Mouse (Mus musculus) forebrain, embryonic 10.5 days (tissue): ENCODE measurements around the gene Bsg. TPM values are rescaled to one million over a fixed set of nuclear protein-coding genes. Genes with fewer than 3 reads are reported as not detected.
"Not testable (repeated sequence)": the region's sequence is repeated elsewhere in the genome, so short reads cannot be mapped to it uniquely, and the experiment has no call there.

Source experiments
- DNase-seq: peaks from one replicate; pipeline ENCODE4 v3.0.0-alpha.2; 2017; ENCODE audit warnings: low spot score; ENCODE audit errors: extremely low spot score
- H3K27ac ChIP-seq: fragments of 300-500 bp; sonication (generic); 2 replicates; pipeline ENCODE4 v1.5.1; 2016; ENCODE audit warnings: mild to moderate bottlenecking
- H3K27me3 ChIP-seq: fragments of 300-500 bp; sonication (generic); 2 replicates; pipeline ENCODE4 v1.6.1; 2016; ENCODE audit warnings: mild to moderate bottlenecking; ENCODE audit not compliant: poor library complexity, severe bottlenecking
- H3K36me3 ChIP-seq: fragments of 300-500 bp; sonication (generic); replicated peaks from 2 replicates; pipeline ENCODE4 v1.6.1; 2016; ENCODE audit warnings: mild to moderate bottlenecking, moderate library complexity
- H3K4me1 ChIP-seq: fragments of 300-500 bp; sonication (generic); 2 replicates; pipeline ENCODE4 v1.6.1; 2016
- H3K4me3 ChIP-seq: fragments of 300-500 bp; sonication (generic); 2 replicates; pipeline ENCODE4 v1.5.1; 2016; ENCODE audit warnings: mild to moderate bottlenecking, moderate library complexity
- H3K9me3 ChIP-seq: fragments of 300-500 bp; sonication (generic); 2 replicates; pipeline ENCODE4 v1.6.1; 2016; ENCODE audit warnings: mild to moderate bottlenecking, moderate library complexity
- WGBS: fragments of 180-500 bp; shearing (Covaris S2); methylation state at CpG from one replicate; pipeline ENCODE4 v1.1.7; 2016; 5-methylcytosine and 5-hydroxymethylcytosine counted together
- polyA plus RNA-seq: library from polyadenylated mRNA; unstranded; fragments of >200 nt; fragmentation: Nextera tagmentation; extraction: Ambion mirVana; gene quantifications from 2 replicates; pipeline ENCODE4 v1.2.1, GENCODE M21; 2016

The Bsg gene
- polyA plus RNA-seq, 1 experiment from 2014 or later: 598 TPM

DNA sequence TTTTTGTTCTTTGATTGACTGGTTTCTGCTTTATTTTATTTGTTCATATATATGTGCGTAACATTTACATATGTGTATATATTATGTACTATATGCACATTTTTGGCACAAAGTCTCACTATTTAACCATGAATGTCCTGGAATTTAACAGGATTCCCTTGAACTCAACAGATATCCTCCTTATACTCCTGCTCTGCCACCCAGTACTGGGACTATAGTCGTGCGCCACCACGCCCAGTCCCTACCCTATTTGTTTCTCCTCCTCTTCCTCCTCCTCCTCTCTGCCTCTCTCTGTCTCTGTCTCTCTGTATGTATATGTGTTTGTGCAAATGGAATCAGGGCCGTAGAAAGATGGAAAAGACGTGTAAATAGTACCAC is 42.5 kb downstream of the Bsg start:
- WGBS: 24% methylated on average over 6 of the region's 6 CpGs
- Histone ChIP-seq H3K4me3 (peak overlapping the region; percentile 70), H3K27ac (peak overlapping the region; percentile 74), H3K9me3 (no peaks in the 10 kb centered on the region), H3K27me3 (no peaks in the 10 kb centered on the region), H3K4me1 (peaks cover 20% of the 10 kb centered on the region), H3K36me3 (peaks cover 27% of the 10 kb centered on the region)
- no peak for DNase-seq

DNA sequence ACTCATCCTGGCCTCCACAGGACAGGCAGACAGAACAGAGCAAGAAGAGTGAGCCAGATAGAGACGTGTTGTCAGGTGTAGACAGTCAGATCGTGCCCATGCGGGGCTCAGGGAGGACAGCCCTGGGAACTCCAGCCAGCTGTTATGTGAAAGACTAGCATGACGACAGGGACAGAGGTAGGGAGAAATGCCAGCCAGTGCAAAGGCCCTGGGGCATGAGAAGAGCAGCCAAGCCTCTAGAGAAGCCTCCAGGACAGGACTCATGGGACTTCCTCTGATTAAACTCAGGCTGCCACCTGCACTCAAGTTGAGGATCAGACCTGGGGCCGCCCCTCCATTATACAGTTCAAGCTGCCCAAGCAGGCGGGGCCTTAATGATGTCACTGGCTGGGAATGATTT is 44.2 kb downstream of the Bsg start:
- 84% methylated on average over 6 of the region's 6 CpGs for WGBS
- no peaks in the 10 kb centered on the region for H3K27me3 ChIP-seq
- DNase-seq: no peak
- peaks cover 20% of the 10 kb centered on the region for H3K4me1 ChIP-seq
- peaks cover 11% of the 10 kb centered on the region for H3K36me3 ChIP-seq
- H3K4me3 ChIP-seq: no peak overlapping the region
- no peak overlapping the region for H3K27ac ChIP-seq
- no peaks in the 10 kb centered on the region for H3K9me3 ChIP-seq

DNA sequence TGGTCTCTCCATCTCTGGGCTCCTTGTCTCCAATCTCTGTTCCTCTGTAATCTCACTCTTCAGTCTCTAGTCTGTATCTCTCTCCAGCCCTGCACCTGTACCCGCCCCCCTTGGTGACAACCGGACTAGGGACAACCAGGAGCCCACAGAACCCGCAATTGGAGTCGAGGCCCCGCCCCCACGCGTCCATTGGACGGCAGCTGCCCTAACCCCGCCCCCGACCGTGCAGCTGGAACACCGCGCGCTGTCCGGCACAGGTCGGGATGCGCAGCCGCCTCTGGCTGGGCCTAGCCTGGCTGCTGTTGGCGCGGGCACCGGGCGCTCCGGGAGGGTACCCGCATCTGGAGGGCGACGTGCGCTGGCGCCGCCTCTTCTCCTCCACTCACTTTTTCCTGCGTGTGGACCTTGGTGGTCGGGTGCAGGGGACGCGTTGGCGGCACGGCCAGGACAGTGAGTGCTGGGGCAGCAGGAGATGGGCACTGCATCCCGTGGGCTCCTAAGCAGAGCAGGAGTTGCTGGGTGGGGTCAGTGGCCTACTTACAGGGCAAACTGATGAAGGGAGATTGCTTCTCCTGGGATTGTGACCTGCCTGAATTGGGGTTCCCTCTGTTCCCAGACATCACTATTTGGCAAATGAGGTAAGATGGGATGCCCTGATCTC is 50.7 kb downstream of the Bsg start, which contains the start of gene Fgf22:
Fgf22 (plus strand) TSS at position 221 of the 661 bp plus-strand sequence.
- 2% methylated on average over 36 of the region's 36 CpGs for WGBS

DNA sequence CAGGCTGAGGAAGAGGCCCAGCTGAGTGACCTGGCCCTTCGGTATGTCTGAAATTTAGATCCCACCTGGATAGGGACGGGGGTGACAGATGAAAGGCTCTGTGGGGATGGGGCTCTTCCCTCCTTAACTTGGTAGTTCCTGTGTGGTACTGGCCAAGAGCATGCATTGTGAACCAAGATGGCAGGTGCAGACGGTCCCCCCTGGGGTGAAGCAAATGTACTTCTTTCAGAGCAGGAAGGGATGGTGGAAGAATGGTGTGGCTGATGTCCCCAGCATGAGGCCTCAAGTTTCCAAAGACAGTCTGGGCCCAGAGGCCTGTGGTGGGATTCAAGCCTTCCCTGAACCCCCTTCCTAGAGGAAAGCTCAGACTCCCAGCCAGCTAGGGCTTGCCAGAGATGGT is 51.6 kb downstream of the Bsg start:
- H3K27me3 ChIP-seq: peaks cover 16% of the 10 kb centered on the region
- H3K9me3 ChIP-seq: no peaks in the 10 kb centered on the region
- DNase-seq: no peak
- peaks cover 57% of the 10 kb centered on the region for H3K36me3 ChIP-seq
- H3K4me1 ChIP-seq: peaks cover 13% of the 10 kb centered on the region
- no peak overlapping the region for H3K27ac ChIP-seq
- 84% methylated on average over 3 of the region's 3 CpGs for WGBS
- H3K4me3 ChIP-seq: no peak overlapping the region; the same call in 1 of the 2 replicates

More for the DNA sequence above, 50.7 kb downstream of the Bsg start, which contains the start of gene Fgf22:
- Histone ChIP-seq H3K27ac (peak within 1 kb of the TSS; percentile 51; the same call in 1 of the 2 replicates), H3K4me3 (peak within 1 kb of the TSS; percentile 54), H3K4me1 (peaks cover 13% of the 10 kb centered on the region), H3K9me3 (no peaks in the 10 kb centered on the region), H3K36me3 (peaks cover 49% of the 10 kb centered on the region), H3K27me3 (peaks cover 16% of the 10 kb centered on the region)
- peak; percentile 79 for DNase-seq

DNA sequence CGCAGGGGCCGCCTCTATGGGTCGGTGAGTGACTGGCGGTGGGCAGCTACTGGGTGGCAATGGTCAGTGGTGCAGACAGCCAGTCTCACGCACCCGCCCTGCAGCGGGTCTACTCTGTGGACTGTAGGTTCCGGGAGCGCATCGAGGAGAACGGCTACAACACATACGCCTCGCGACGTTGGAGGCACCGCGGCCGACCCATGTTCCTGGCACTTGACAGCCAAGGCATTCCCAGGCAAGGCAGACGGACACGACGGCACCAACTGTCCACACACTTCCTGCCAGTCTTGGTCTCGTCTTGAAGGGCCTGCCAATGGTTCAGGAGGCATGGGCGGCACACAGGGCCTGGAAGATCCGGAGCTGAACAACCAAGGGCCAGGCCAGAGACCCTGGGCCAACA is 52.4 kb downstream of the Bsg start:
- Histone ChIP-seq H3K4me3 (no peak overlapping the region), H3K27me3 (peaks cover 16% of the 10 kb centered on the region), H3K27ac (no peak overlapping the region), H3K36me3 (peaks cover 65% of the 10 kb centered on the region), H3K4me1 (peaks cover 13% of the 10 kb centered on the region), H3K9me3 (no peaks in the 10 kb centered on the region)
- 92% methylated on average over 24 of the region's 24 CpGs for WGBS
- DNase-seq: no peak

DNA sequence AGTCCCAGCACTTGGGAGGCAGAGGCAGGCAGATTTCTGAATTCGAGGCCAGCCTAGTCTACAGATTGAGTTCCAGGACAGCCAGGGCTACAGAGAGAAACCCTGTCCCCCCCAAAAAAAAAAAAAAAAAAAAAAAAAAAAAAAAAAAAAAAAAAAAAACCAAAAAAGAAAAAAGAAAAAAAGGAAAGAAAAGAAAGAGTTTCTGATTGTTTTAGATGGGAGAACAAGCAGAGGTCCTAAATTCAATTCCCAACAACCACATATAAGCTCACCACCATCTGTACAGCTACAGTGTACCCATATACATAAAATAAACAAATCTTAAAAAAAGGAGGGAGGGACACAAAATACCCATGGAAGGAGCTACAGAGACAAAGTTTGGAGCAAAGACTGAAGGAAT is 55.4 kb downstream of the Bsg start:
- Histone ChIP-seq H3K36me3 (peaks cover 92% of the 10 kb centered on the region), H3K4me1 (peaks cover 27% of the 10 kb centered on the region), H3K27me3 (peaks cover 16% of the 10 kb centered on the region)
- 100% methylated on average over 1 of the region's 1 CpGs for WGBS
- not testable (repeated sequence) for H3K9me3 ChIP-seq, H3K4me3 ChIP-seq, H3K27ac ChIP-seq, DNase-seq

DNA sequence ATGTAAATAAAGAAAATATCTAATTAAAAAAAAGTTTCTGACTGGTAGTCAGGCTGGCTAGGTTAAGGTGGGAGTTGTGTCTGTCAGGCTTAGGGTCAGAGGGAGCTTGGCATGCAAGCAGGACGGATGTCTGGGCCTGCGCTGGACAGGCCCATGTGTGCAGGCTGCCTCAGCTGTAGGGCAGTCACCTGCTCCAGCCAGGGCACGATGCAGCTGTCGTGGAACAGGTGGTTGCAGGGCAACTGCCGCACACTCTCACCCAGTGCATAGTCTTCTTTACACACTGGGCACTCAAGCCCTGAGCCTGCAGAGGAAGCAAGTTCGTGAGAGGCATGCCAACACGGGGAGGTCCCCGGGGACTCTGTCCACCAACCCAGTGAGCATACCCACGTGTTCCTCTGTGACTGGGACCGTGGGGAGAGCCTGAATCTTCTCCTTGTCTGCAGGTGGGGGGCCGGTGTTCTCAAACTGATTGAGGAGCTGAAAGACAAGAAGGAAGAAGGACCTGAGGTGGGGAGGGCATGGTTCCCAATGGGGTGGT is 56.4 kb downstream of the Bsg start:
- H3K4me3 ChIP-seq: no peak overlapping the region
- H3K27me3 ChIP-seq: peaks cover 10% of the 10 kb centered on the region
- DNase-seq: no peak
- 94% methylated on average over 11 of the region's 11 CpGs for WGBS
- H3K27ac ChIP-seq: no peak overlapping the region
- peaks cover 27% of the 10 kb centered on the region for H3K4me1 ChIP-seq
- H3K36me3 ChIP-seq: peaks cover 96% of the 10 kb centered on the region
- no peaks in the 10 kb centered on the region for H3K9me3 ChIP-seq

Other genes with a start within 250 kb of the Bsg start
- not detected in 2 replicates for gene Vmn2r83, start 235.8 kb upstream of the Bsg start, polyA plus RNA-seq
- gene Plpp2, start 170.7 kb upstream of the Bsg start, polyA plus RNA-seq: 26.0 and 28.8 TPM in 2 replicates
- gene Mier2, start 149.3 kb upstream of the Bsg start, polyA plus RNA-seq: 65.0 and 73.5 TPM in 2 replicates
- gene Theg, start 117.2 kb upstream of the Bsg start, polyA plus RNA-seq: not detected in 2 replicates
- gene C2cd4c, start 90.5 kb upstream of the Bsg start, polyA plus RNA-seq: not detected in 2 replicates
- gene Shc2, start 66.6 kb upstream of the Bsg start, polyA plus RNA-seq: 9.5 and 12.4 TPM in 2 replicates
- not detected in 2 replicates for gene Odf3l2, start 58.8 kb upstream of the Bsg start, polyA plus RNA-seq
- gene Madcam1, start 39.9 kb upstream of the Bsg start, polyA plus RNA-seq: 0.90 and 1.5 TPM in 2 replicates
- gene Tpgs1, start 35.1 kb upstream of the Bsg start, polyA plus RNA-seq: 59.7 and 63.8 TPM in 2 replicates
- gene Cdc34, start 22.3 kb upstream of the Bsg start, polyA plus RNA-seq: 253 and 264 TPM in 2 replicates
- gene Gzmm, start 15.5 kb upstream of the Bsg start, polyA plus RNA-seq: 0.84 and 1.0 TPM in 2 replicates
- gene Hcn2, start 12.1 kb downstream of the Bsg start, polyA plus RNA-seq: 0.06 TPM in 1 of 2 replicates, not detected in the other
- 50.9 and 52.9 TPM in 2 replicates for gene Polrmt, start 42.1 kb downstream of the Bsg start, polyA plus RNA-seq
- gene Fgf22, start 50.6 kb downstream of the Bsg start, polyA plus RNA-seq: 0.36 and 0.64 TPM in 2 replicates
- 92.4 and 113 TPM in 2 replicates for gene Rnf126, start 62.5 kb downstream of the Bsg start, polyA plus RNA-seq
- 1.1 and 1.5 TPM in 2 replicates for gene Fstl3, start 72.8 kb downstream of the Bsg start, polyA plus RNA-seq
- gene Prss57, start 86.5 kb downstream of the Bsg start, polyA plus RNA-seq: not detected in 2 replicates
- 114 and 119 TPM in 2 replicates for gene Palm, start 89.1 kb downstream of the Bsg start, polyA plus RNA-seq
- gene Misp, start 116.5 kb downstream of the Bsg start, polyA plus RNA-seq: 0.18 and 1.0 TPM in 2 replicates
- gene Ptbp1, start 149.9 kb downstream of the Bsg start, polyA plus RNA-seq: 370 and 377 TPM in 2 replicates
- gene Prtn3, start 170.0 kb downstream of the Bsg start, polyA plus RNA-seq: 8.1 TPM in 2 replicates
- 91.4 and 102 TPM in 2 replicates for gene Plppr3, start 170.1 kb downstream of the Bsg start, polyA plus RNA-seq
- not detected in 2 replicates for gene Elane, start 181.8 kb downstream of the Bsg start, polyA plus RNA-seq
- not detected in 2 replicates for gene Cfd, start 186.4 kb downstream of the Bsg start, polyA plus RNA-seq
- 61.8 and 65.7 TPM in 2 replicates for gene Med16, start 204.4 kb downstream of the Bsg start, polyA plus RNA-seq
- 1.9 TPM in 1 of 2 replicates, not detected in the other for gene Gm26602, start 206.4 kb downstream of the Bsg start, polyA plus RNA-seq
- 0.28 and 0.48 TPM in 2 replicates for gene Kiss1r, start 212.5 kb downstream of the Bsg start, polyA plus RNA-seq
- gene R3hdm4, start 216.7 kb downstream of the Bsg start, polyA plus RNA-seq: 112 and 116 TPM in 2 replicates
- gene Arid3a, start 222.6 kb downstream of the Bsg start, polyA plus RNA-seq: 12.5 and 13.0 TPM in 2 replicates